Mouse (Mus musculus) hindbrain, embryonic 13.5 days (tissue): Measurements from ENCODE around the gene Esrrb. TPM values are rescaled to one million over a fixed set of nuclear protein-coding genes. Genes with fewer than 3 reads are reported as not detected.

ENCODE experiments used
- ATAC-seq: fragments of 200-750 bp; cut with Nextera tagmentation; 2 replicates; pipeline ENCODE4 v1.8.0; 2017; ENCODE audit warnings: moderate TSS enrichment; ENCODE audit not compliant: low FRiP score
- H3K27ac ChIP-seq: fragments of 300-500 bp; sonication (generic); 2 replicates; pipeline ENCODE4 v1.5.1; 2015; ENCODE audit warnings: inconsistent platforms, mild to moderate bottlenecking, moderate library complexity
- H3K27me3 ChIP-seq: fragments of 300-500 bp; sonication (generic); 2 replicates; pipeline ENCODE4 v1.6.1; 2015; ENCODE audit warnings: mild to moderate bottlenecking, inconsistent platforms
- H3K36me3 ChIP-seq: fragments of 300-500 bp; sonication (generic); 2 replicates; pipeline ENCODE4 v1.6.1; 2015; ENCODE audit warnings: mild to moderate bottlenecking, inconsistent platforms
- H3K4me1 ChIP-seq: fragments of 300-500 bp; sonication (generic); replicated peaks from 2 replicates; pipeline ENCODE4 v1.6.1; 2015; ENCODE audit warnings: inconsistent platforms
- H3K4me2 ChIP-seq: fragments of 300-500 bp; sonication (generic); 2 replicates; pipeline ENCODE4 v1.6.1; 2015; ENCODE audit warnings: inconsistent platforms, mild to moderate bottlenecking, moderate library complexity
- H3K4me3 ChIP-seq: fragments of 300-500 bp; sonication (generic); 2 replicates; pipeline ENCODE4 v1.5.1; 2015; ENCODE audit warnings: mild to moderate bottlenecking, inconsistent platforms
- H3K9ac ChIP-seq: fragments of 300-500 bp; sonication (generic); 2 replicates; pipeline ENCODE4 v1.6.1; 2015; ENCODE audit warnings: mild to moderate bottlenecking, inconsistent platforms
- H3K9me3 ChIP-seq: fragments of 300-500 bp; sonication (generic); 2 replicates; pipeline ENCODE4 v1.6.1; 2016; ENCODE audit warnings: inconsistent platforms
- WGBS: fragments of 180-500 bp; shearing (Covaris S2); methylation state at CpG from one replicate; pipeline ENCODE4 v1.1.7; 2015; 5-methylcytosine and 5-hydroxymethylcytosine counted together
- polyA plus RNA-seq: library from polyadenylated mRNA; unstranded; fragments of >200 nt; fragmentation: Nextera tagmentation; extraction: Ambion mirVana; gene quantifications from 2 replicates; pipeline ENCODE4 v1.2.1, GENCODE M21; 2015

Esrrb gene
- polyA plus RNA-seq, 1 experiment from 2014 or later = 6.7 TPM

- Histone ChIP-seq H3K4me2 (no peak overlapping the region), H3K4me3 (no peak overlapping the region), H3K36me3 (no peaks in the 10 kb centered on the region), H3K9ac (no peak overlapping the region), H3K9me3 (no peaks in the 10 kb centered on the region), H3K4me1 (peaks cover 18% of the 10 kb centered on the region), H3K27ac (no peak overlapping the region), H3K27me3 (0 out of 2 replicates have a peak, but pooled peaks cover 10% of the 10 kb centered on the region)
- ATAC-seq = no peak
- 80% methylated on average over 10 of the region's 10 CpGs for WGBS
Measured at GRCm38 (mm10) chr12:86507741-86508140, 146.8 kb downstream of the Esrrb start.

GRCm38 (mm10) chr12:86508313-86508988 is 147.5 kb downstream of the Esrrb start:
- Histone ChIP-seq H3K36me3 (no peaks in the 10 kb centered on the region), H3K27me3 (0 out of 2 replicates have a peak, but pooled peaks cover 12% of the 10 kb centered on the region), H3K9ac (no peak overlapping the region), H3K4me1 (peaks cover 18% of the 10 kb centered on the region), H3K27ac (peak overlapping the region; percentile 67; the same call in 1 of the 2 replicates), H3K4me2 (no peak overlapping the region), H3K9me3 (no peaks in the 10 kb centered on the region), H3K4me3 (no peak overlapping the region)
- 79% methylated on average over 6 of the region's 6 CpGs for WGBS
- no peak for ATAC-seq

GRCm38 (mm10) chr12:86509295-86510279 is 148.7 kb downstream of the Esrrb start:
- H3K4me1 ChIP-seq = peaks cover 18% of the 10 kb centered on the region
- WGBS = 28% methylated on average over 13 of the region's 13 CpGs
- peak; percentile 52; the same call in 1 of the 2 replicates for ATAC-seq
- no peaks in the 10 kb centered on the region for H3K9me3 ChIP-seq
- H3K27me3 ChIP-seq = 0 out of 2 replicates have a peak, but pooled peaks cover 13% of the 10 kb centered on the region
- peak overlapping the region; percentile 14; the same call in 1 of the 2 replicates for H3K9ac ChIP-seq
- no peak overlapping the region for H3K4me3 ChIP-seq
- no peaks in the 10 kb centered on the region for H3K36me3 ChIP-seq
- no peak overlapping the region for H3K4me2 ChIP-seq
- peak overlapping the region; percentile 67 for H3K27ac ChIP-seq

GRCm38 (mm10) chr12:86512335-86512734 is 151.4 kb downstream of the Esrrb start:
- Histone ChIP-seq H3K4me3 (no peak overlapping the region), H3K9me3 (no peaks in the 10 kb centered on the region), H3K27me3 (0 out of 2 replicates have a peak, but pooled peaks cover 3% of the 10 kb centered on the region), H3K9ac (no peak overlapping the region), H3K4me2 (no peak overlapping the region), H3K4me1 (peaks cover 18% of the 10 kb centered on the region), H3K36me3 (no peaks in the 10 kb centered on the region), H3K27ac (no peak overlapping the region)
- ATAC-seq = no peak
- WGBS = 84% methylated on average over 3 of the region's 3 CpGs

- Histone ChIP-seq H3K9me3 (no peaks in the 10 kb centered on the region), H3K27ac (no peak overlapping the region), H3K4me3 (no peak overlapping the region), H3K4me1 (peaks cover 26% of the 10 kb centered on the region), H3K4me2 (no peak overlapping the region), H3K9ac (no peak overlapping the region), H3K36me3 (no peaks in the 10 kb centered on the region), H3K27me3 (0 out of 2 replicates have a peak, but pooled peaks cover 6% of the 10 kb centered on the region)
- 90% methylated on average over 4 of the region's 4 CpGs for WGBS
- no peak for ATAC-seq
Measured at GRCm38 (mm10) chr12:86513596-86513995, 152.7 kb downstream of the Esrrb start.

- H3K9ac ChIP-seq = no peak overlapping the region
- H3K4me2 ChIP-seq = no peak overlapping the region
- H3K27me3 ChIP-seq = peaks cover 14% of the 10 kb centered on the region; the same call in 1 of the 2 replicates
- H3K36me3 ChIP-seq = no peaks in the 10 kb centered on the region
- H3K27ac ChIP-seq = no peak overlapping the region
- no peaks in the 10 kb centered on the region for H3K9me3 ChIP-seq
- no peak for ATAC-seq
- peaks cover 20% of the 10 kb centered on the region for H3K4me1 ChIP-seq
- H3K4me3 ChIP-seq = no peak overlapping the region
- 73% methylated on average over 5 of the region's 5 CpGs for WGBS
Measured at GRCm38 (mm10) chr12:86516602-86517001, 155.7 kb downstream of the Esrrb start.

- Histone ChIP-seq H3K4me2 (no peak overlapping the region), H3K9me3 (no peaks in the 10 kb centered on the region), H3K4me3 (no peak overlapping the region), H3K9ac (no peak overlapping the region), H3K27ac (no peak overlapping the region), H3K27me3 (peaks cover 14% of the 10 kb centered on the region; the same call in 1 of the 2 replicates), H3K36me3 (no peaks in the 10 kb centered on the region), H3K4me1 (peaks cover 20% of the 10 kb centered on the region)
- no peak for ATAC-seq
- WGBS = 31% methylated on average over 6 of the region's 6 CpGs
Measured at GRCm38 (mm10) chr12:86517721-86518120, 156.8 kb downstream of the Esrrb start.

GRCm38 (mm10) chr12:86518746-86519145 is 157.8 kb downstream of the Esrrb start:
- peaks cover 11% of the 10 kb centered on the region; the same call in 1 of the 2 replicates for H3K27me3 ChIP-seq
- H3K27ac ChIP-seq = no peak overlapping the region
- no peak overlapping the region for H3K9ac ChIP-seq
- 28% methylated on average over 18 of the region's 18 CpGs for whole genome bisulfite sequencing
- no peak overlapping the region for H3K4me2 ChIP-seq
- ATAC-seq = no peak
- no peak overlapping the region for H3K4me3 ChIP-seq
- H3K36me3 ChIP-seq = no peaks in the 10 kb centered on the region
- H3K9me3 ChIP-seq = no peaks in the 10 kb centered on the region
- H3K4me1 ChIP-seq = peaks cover 26% of the 10 kb centered on the region

GRCm38 (mm10) chr12:86534283-86534682 is 173.4 kb downstream of the Esrrb start:
- no peak overlapping the region for H3K9ac ChIP-seq
- no peaks in the 10 kb centered on the region for H3K27me3 ChIP-seq
- H3K4me1 ChIP-seq = peaks cover 9% of the 10 kb centered on the region; the same call in 1 of the 2 replicates
- no peaks in the 10 kb centered on the region for H3K9me3 ChIP-seq
- no peaks in the 10 kb centered on the region for H3K36me3 ChIP-seq
- 47% methylated on average over 2 of the region's 2 CpGs for WGBS
- no peak overlapping the region for H3K27ac ChIP-seq
- H3K4me2 ChIP-seq = no peak overlapping the region
- no peak overlapping the region for H3K4me3 ChIP-seq
- ATAC-seq = no peak

GRCm38 (mm10) chr12:86537799-86538198 is 176.9 kb downstream of the Esrrb start:
- Histone ChIP-seq H3K9ac (no peak overlapping the region), H3K36me3 (no peaks in the 10 kb centered on the region), H3K4me2 (no peak overlapping the region), H3K4me3 (no peak overlapping the region), H3K9me3 (no peaks in the 10 kb centered on the region), H3K4me1 (peaks cover 13% of the 10 kb centered on the region; the same call in 1 of the 2 replicates), H3K27me3 (no peaks in the 10 kb centered on the region), H3K27ac (no peak overlapping the region)
- ATAC-seq = no peak

- H3K9ac ChIP-seq = no peak overlapping the region
- H3K27me3 ChIP-seq = no peaks in the 10 kb centered on the region
- 81% methylated on average over 4 of the region's 4 CpGs for WGBS
- no peak overlapping the region for H3K4me3 ChIP-seq
- no peak for ATAC-seq
- H3K27ac ChIP-seq = no peak overlapping the region
- H3K9me3 ChIP-seq = no peaks in the 10 kb centered on the region
- H3K4me1 ChIP-seq = peaks cover 13% of the 10 kb centered on the region; the same call in 1 of the 2 replicates
- H3K4me2 ChIP-seq = no peak overlapping the region
- no peaks in the 10 kb centered on the region for H3K36me3 ChIP-seq
Measured at GRCm38 (mm10) chr12:86538711-86539110, 177.8 kb downstream of the Esrrb start.

GRCm38 (mm10) chr12:86539511-86539910 is 178.6 kb downstream of the Esrrb start:
- Histone ChIP-seq H3K4me3 (no peak overlapping the region), H3K9me3 (no peaks in the 10 kb centered on the region), H3K4me2 (no peak overlapping the region), H3K4me1 (peaks cover 13% of the 10 kb centered on the region; the same call in 1 of the 2 replicates), H3K36me3 (no peaks in the 10 kb centered on the region), H3K27ac (no peak overlapping the region), H3K9ac (no peak overlapping the region), H3K27me3 (no peaks in the 10 kb centered on the region)
- no peak for ATAC-seq
- WGBS = 80% methylated on average over 4 of the region's 4 CpGs
